Mouse (Mus musculus): ENCODE measurements at regions not wholly inside any gene's neighbourhood (a gene's known extent, or its start where the extent isn't known, plus 50 kb on each side); places are given as distances from the start of the nearest gene placed in this dataset.

GRCm38 (mm10) chr16:73835715-73836440 lies 575.7 kb downstream of the Robo2 start:
- in situ Hi-C loops (cut with MboI; ENCODE audit: low pct_unique_long_range_greater_than_20kb) = no loop called here
- POLR2A ChIA-PET = no interaction called here
- CTCF ChIA-PET = no interaction called here
- ATAC-seq (no peak), DNase-seq (ENCODE audit: low read depth, low spot score) (no peak)
- TF ChIP-seq CTCF (IDR thresholded peaks at IDR 0.05) = no peak
- no peaks in the 10 kb centered on the region for H3K27me3 ChIP-seq

GRCm38 (mm10) chr16:73821387-73822338 lies 590.0 kb downstream of the Robo2 start:
- DNase-seq (ENCODE audit: low read depth, low spot score) = no peak
- CTCF ChIA-PET = no interaction called here
- no peak for TF ChIP-seq CTCF (IDR thresholded peaks at IDR 0.05)
- in situ Hi-C loops (cut with MboI; ENCODE audit: low pct_unique_long_range_greater_than_20kb) = no loop called here
- POLR2A ChIA-PET = no interaction called here
- H3K27me3 ChIP-seq = no peaks in the 10 kb centered on the region
- ATAC-seq = no peak

DNA sequence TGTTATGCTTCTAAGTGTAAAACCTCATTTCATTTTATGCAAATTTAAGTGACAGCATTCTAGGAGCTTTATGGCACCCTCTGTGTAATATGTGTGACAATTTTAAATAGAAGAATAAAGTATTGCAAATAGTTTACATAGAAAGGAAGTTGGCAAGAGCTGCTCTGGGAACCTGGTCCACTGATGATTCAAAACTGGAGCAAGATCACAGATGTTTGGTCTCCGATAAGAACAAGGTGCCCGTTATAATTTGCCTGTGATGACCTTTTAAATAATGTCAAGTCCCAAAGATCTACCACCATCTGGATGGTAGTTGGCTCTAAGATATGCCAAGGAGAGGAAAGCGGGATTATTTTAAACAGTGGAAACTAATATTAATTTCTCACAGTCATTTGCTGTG lies 607.1 kb downstream of the Robo2 start:
- ChIA-PET POLR2A (no interaction called here), CTCF (no interaction called here)
- H3K27me3 ChIP-seq = no peaks in the 10 kb centered on the region
- DNase-seq (ENCODE audit: low read depth, low spot score) = no peak
- TF ChIP-seq CTCF (IDR thresholded peaks at IDR 0.05) = no peak
- in situ Hi-C loops (cut with MboI; ENCODE audit: low pct_unique_long_range_greater_than_20kb) = no loop called here
- ATAC-seq = no peak

DNA sequence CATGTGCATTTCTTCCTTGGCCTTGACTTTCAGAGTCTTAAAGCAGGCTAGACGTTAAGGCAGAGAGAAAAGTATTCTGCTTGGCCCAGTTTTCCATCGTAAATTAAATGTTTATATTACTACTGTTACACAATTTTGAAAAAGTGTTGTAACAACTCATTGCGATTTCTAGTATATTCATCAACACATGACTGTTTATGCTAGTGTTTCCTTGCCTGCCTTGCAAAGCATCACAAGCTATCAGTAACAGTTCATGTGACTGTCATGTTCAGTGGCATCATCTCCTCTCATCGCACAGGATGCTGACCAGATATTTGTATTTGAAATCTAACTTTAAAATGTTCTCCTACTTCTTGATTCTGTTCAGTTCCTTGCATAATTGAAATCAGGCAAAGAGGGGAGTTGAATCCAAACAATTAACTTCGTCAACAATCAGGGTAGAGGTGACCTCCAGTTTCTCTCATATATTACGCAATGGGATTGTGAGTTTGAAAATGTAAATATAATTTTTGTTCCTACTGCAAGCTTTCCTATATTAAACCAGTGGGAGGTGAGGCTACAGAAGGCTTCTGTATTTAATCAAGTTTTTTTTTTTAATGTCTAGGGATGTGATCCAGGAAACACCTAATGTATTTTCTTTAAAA lies 615.0 kb downstream of the Robo2 start:
- POLR2A ChIA-PET = no interaction called here
- TF ChIP-seq CTCF (IDR thresholded peaks at IDR 0.05) = no peak
- H3K27me3 ChIP-seq = no peaks in the 10 kb centered on the region
- ATAC-seq (no peak), DNase-seq (ENCODE audit: low read depth, low spot score) (no peak)
- in situ Hi-C loops (cut with MboI; ENCODE audit: low pct_unique_long_range_greater_than_20kb) = no loop called here
- CTCF ChIA-PET = no interaction called here

DNA sequence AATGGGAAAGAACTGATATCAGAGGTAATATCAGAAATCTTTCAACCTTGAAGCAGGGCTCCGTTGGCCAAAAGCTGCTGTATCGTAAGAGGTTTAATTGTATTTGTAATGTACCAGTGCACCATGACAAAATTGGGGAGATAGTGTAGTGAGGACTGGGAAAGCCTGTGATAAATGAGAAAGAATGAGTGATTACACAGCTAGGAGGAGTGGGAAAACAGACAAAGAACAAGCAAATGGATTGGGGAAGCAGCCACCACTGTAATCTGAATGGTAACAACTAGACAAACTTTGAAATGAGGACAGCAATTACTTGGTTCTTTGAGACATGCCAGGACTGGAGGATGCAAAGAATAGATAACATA lies 626.6 kb downstream of the Robo2 start:
- no peak for ATAC-seq
- POLR2A ChIA-PET = no interaction called here
- CTCF ChIA-PET = no interaction called here
- no peak for DNase-seq (ENCODE audit: low read depth, low spot score)
- in situ Hi-C loops (cut with MboI; ENCODE audit: low pct_unique_long_range_greater_than_20kb) = no loop called here
- TF ChIP-seq CTCF (IDR thresholded peaks at IDR 0.05) = no peak
- H3K27me3 ChIP-seq = no peaks in the 10 kb centered on the region

- CTCF ChIA-PET = no interaction called here
- no peaks in the 10 kb centered on the region for H3K27me3 ChIP-seq
- no peak for TF ChIP-seq CTCF (IDR thresholded peaks at IDR 0.05)
- POLR2A ChIA-PET = no interaction called here
- ATAC-seq (no peak), DNase-seq (ENCODE audit: low read depth, low spot score) (no peak)
- in situ Hi-C loops (cut with MboI; ENCODE audit: low pct_unique_long_range_greater_than_20kb) = no loop called here
These were observed 627.1 kb downstream of the Robo2 start for GRCm38 (mm10) chr16:73784296-73785073.

GRCm38 (mm10) chr16:73772454-73772853 lies 639.2 kb downstream of the Robo2 start:
- ChIA-PET POLR2A (no interaction called here), CTCF (no interaction called here)
- TF ChIP-seq CTCF (IDR thresholded peaks at IDR 0.05) = no peak
- in situ Hi-C loops (cut with MboI; ENCODE audit: low pct_unique_long_range_greater_than_20kb) = no loop called here
- H3K27me3 ChIP-seq = no peaks in the 10 kb centered on the region
- no peak for ATAC-seq
- no peak for DNase-seq (ENCODE audit: low read depth, low spot score)

DNA sequence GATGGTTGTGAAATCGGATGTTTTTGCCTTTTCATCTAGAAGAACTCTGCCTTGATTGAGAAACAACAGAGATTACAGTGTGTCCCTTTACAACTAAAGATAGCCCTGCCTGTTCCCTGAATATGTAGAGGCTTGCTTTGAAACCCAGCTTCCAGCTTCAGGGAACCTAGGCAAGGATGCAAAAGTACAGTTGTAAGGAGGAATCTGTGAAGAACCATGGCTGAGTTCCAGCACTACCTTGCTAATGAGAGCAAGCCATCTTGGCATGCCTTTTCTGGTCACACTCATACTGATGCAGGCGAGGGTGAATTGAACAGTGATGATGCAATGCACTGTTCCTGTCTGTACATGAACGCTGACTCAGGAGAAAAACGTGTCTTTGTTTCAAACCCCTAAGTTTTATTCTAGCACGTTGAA lies 641.2 kb downstream of the Robo2 start:
- DNase-seq (ENCODE audit: low read depth, low spot score) (no peak), ATAC-seq (no peak)
- H3K27me3 ChIP-seq = no peaks in the 10 kb centered on the region
- CTCF ChIA-PET = no interaction called here
- in situ Hi-C loops (cut with MboI; ENCODE audit: low pct_unique_long_range_greater_than_20kb) = no loop called here
- POLR2A ChIA-PET = no interaction called here
- no peak for TF ChIP-seq CTCF (IDR thresholded peaks at IDR 0.05)

DNA sequence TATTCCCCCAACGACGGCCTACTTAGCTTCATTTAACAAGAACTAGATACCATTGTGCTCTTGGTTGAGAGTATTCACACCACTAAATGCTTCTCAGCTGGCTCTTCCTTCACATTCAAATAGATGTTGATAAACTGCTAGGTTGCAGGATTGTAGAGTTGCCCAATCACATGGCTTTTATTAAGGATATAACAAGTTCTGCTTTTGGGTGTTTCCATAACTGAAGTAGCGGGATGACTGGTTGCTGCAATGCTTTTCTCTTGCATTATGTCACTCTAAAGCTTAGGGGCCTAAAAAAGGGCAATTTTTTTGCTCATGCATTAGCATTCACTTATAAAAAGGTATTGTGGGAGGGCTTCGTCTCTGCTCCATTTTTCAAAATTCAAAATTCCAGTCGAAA lies 641.9 kb downstream of the Robo2 start:
- DNase-seq (ENCODE audit: low read depth, low spot score) = no peak
- ChIA-PET POLR2A (no interaction called here), CTCF (no interaction called here)
- TF ChIP-seq CTCF (IDR thresholded peaks at IDR 0.05) = no peak
- H3K27me3 ChIP-seq = no peaks in the 10 kb centered on the region
- no peak for ATAC-seq
- in situ Hi-C loops (cut with MboI; ENCODE audit: low pct_unique_long_range_greater_than_20kb) = no loop called here

GRCm38 (mm10) chr16:73768706-73769105 lies 642.9 kb downstream of the Robo2 start:
- H3K27me3 ChIP-seq = no peaks in the 10 kb centered on the region
- ChIA-PET POLR2A (no interaction called here), CTCF (no interaction called here)
- DNase-seq (ENCODE audit: low read depth, low spot score) = no peak
- no peak for TF ChIP-seq CTCF (IDR thresholded peaks at IDR 0.05)
- in situ Hi-C loops (cut with MboI; ENCODE audit: low pct_unique_long_range_greater_than_20kb) = no loop called here
- no peak for ATAC-seq
